Mouse (Mus musculus): Measurements from ENCODE around the gene Myoz2.

DNA sequence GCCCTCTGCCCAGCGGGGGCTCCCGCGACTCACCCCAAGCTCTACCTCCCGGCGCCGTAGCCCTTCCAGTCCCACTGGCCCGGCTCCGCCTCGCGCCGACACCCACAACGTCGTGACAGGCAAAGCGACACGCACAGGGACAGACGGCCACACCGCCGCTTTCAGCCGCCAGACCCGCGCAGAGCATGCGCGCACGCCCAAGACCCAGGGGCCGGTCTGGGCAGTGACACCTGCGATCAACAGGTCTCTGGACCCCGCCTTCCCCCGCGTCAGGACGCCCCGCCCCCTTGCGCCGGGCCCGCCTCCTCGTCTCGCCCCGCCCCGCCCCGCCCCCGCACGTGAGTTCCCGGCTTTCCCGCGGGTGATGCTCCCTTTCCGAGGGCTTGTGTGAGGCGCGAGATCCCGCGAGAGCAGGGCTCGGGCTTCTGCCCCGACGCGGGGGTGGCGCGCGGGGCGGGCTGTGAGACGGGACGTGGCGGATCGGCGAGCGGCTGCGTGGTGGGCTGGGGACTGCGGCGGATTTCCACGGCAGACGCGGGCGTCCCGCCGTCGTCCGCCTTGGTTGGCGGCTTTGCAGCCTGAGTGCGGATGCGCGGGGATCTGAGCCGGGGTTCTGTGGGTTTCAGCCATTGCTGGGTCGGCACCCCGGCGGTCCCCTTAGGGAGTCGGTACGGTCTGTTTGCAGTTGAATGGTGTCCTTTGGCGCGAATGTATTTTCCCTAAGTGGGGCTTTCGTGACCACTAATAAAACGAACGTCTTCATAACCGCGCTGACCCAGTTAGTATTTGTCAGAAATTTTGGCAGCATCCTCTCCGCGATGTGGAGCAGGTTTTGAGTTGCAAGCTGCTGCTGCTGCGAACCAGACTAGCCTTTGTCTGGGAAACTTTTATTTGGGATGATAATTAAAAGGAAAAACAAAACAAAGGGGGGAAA is 50.3 kb downstream of the Myoz2 start, which contains the start of gene Usp53:
- TF ChIP-seq CTCF (IDR thresholded peaks at IDR 0.05; ENCODE audit: low read depth): no peak
- no peak for TF ChIP-seq EP300 (IDR thresholded peaks at IDR 0.05; ENCODE audit: low read depth)

All from liver, embryonic 14.5 days (tissue).